Mouse (Mus musculus) ovary, adult 18-20 months (tissue): ENCODE measurements around the gene Dedd.
A peak's percentile ranks its signal among the peaks of the same experiment; 100 is the strongest.
"Not testable (repeated sequence)": the region's sequence is repeated elsewhere in the genome, so short reads cannot be mapped to it uniquely, and the experiment has no call there.

ENCODE experiments used
- DNase-seq: peaks from one replicate; pipeline ENCODE4 v3.0.0; 2022; ENCODE audit warnings: low spot score, mixed read lengths

The Dedd gene

GRCm38 (mm10) chr1:171319748-171320147 is 9.2 kb upstream of the Dedd start:
- no peak for DNase-seq

GRCm38 (mm10) chr1:171320151-171320550 is 8.8 kb upstream of the Dedd start:
- DNase-seq, result no peak

- DNase-seq, result no peak
These were observed 7.5 kb upstream of the Dedd start for GRCm38 (mm10) chr1:171321415-171321814.

- no peak for DNase-seq
These were observed 6.9 kb upstream of the Dedd start for GRCm38 (mm10) chr1:171322012-171322411.

- DNase-seq, result no peak
These were observed 3.4 kb upstream of the Dedd start for GRCm38 (mm10) chr1:171325571-171325970.

GRCm38 (mm10) chr1:171326588-171326987 is 2.4 kb upstream of the Dedd start:
- not testable (repeated sequence) for DNase-seq

- DNase-seq, result no peak
These were observed 701 bp upstream of the Dedd start for GRCm38 (mm10) chr1:171328244-171328643.

- DNase-seq, result no peak
These were observed 679 bp downstream of the Dedd start for GRCm38 (mm10) chr1:171329433-171330215.

- DNase-seq, result no peak
These were observed 1.2 kb downstream of the Dedd start for GRCm38 (mm10) chr1:171330216-171330560.

GRCm38 (mm10) chr1:171342262-171343207 is 13.6 kb downstream of the Dedd start:
- DNase-seq, result no peak

GRCm38 (mm10) chr1:171343922-171344677 is 15.2 kb downstream of the Dedd start:
- no peak for DNase-seq

GRCm38 (mm10) chr1:171344715-171345114 is 15.8 kb downstream of the Dedd start:
- no peak for DNase-seq

- DNase-seq, result peak; percentile 85
These were observed 16.5 kb downstream of the Dedd start, which contains the start of the genes Nit1 and Pfdn2 for GRCm38 (mm10) chr1:171345225-171346094. Gene Nit1 (minus strand): TSS chr1:171345646. Gene Pfdn2 (plus strand): TSS chr1:171345670.

- DNase-seq, result no peak
These were observed 17.1 kb downstream of the Dedd start for GRCm38 (mm10) chr1:171346095-171346450.

- DNase-seq, result no peak
These were observed 19.7 kb downstream of the Dedd start for GRCm38 (mm10) chr1:171348665-171349064.

- no peak for DNase-seq
These were observed 20.3 kb downstream of the Dedd start for GRCm38 (mm10) chr1:171349210-171349609.

GRCm38 (mm10) chr1:171355812-171356340 is 26.9 kb downstream of the Dedd start:
- DNase-seq, result no peak

GRCm38 (mm10) chr1:171356814-171357213 is 27.9 kb downstream of the Dedd start:
- no peak for DNase-seq

GRCm38 (mm10) chr1:171358421-171358820 is 29.5 kb downstream of the Dedd start:
- no peak for DNase-seq

GRCm38 (mm10) chr1:171360253-171360652 is 31.3 kb downstream of the Dedd start:
- DNase-seq, result no peak

- DNase-seq, result peak; percentile 82
These were observed 31.7 kb downstream of the Dedd start, which contains the start of gene Klhdc9 for GRCm38 (mm10) chr1:171360656-171361055. Gene Klhdc9 (minus strand): TSS chr1:171360798.
